Mouse (Mus musculus) erythroblast, embryonic 14.5 days (primary cell): ENCODE results near the gene Srek1ip1.

ENCODE experiments used
- GATA1 ChIP-seq: IDR thresholded peaks from 2 replicates; pipeline ENCODE4 v1.6.1; 2012; ENCODE audit warnings: low read length, inconsistent platforms, mixed read lengths
- TAL1 ChIP-seq: IDR thresholded peaks from 3 replicates; pipeline ENCODE4 v1.6.1; 2012; ENCODE audit warnings: low read length, inconsistent platforms, mixed read lengths

- TF ChIP-seq GATA1: no peak
- no peak for TF ChIP-seq TAL1
Observed at GRCm38 (mm10) chr13:104817696-104818095, 25.4 kb downstream of the Srek1ip1 start.
